Mouse (Mus musculus) ovary, postnatal 14 days (tissue): ENCODE data around the gene Pip5kl1.
A peak's percentile ranks its signal among the peaks of the same experiment; 100 is the strongest.

Experiments
- DNase-seq: peaks from one replicate; pipeline ENCODE4 v3.0.0; 2022; ENCODE audit warnings: low spot score

The Pip5kl1 gene

GRCm38 (mm10) chr2:32574497-32574896 lies at the start of gene Pip5kl1:
TSS of gene Pip5kl1 (plus strand) at chr2:32574797.
- no peak for DNase-seq

- no peak for DNase-seq
Observed at GRCm38 (mm10) chr2:32525816-32526215, 48.8 kb upstream of the Pip5kl1 start.

- DNase-seq: no peak
Observed at GRCm38 (mm10) chr2:32527468-32527966, 47.1 kb upstream of the Pip5kl1 start.

GRCm38 (mm10) chr2:32528326-32528725 lies 46.3 kb upstream of the Pip5kl1 start:
- DNase-seq: no peak

- DNase-seq: no peak
Observed at GRCm38 (mm10) chr2:32530479-32530878, 44.1 kb upstream of the Pip5kl1 start.

GRCm38 (mm10) chr2:32533163-32533562 lies 41.4 kb upstream of the Pip5kl1 start:
- no peak for DNase-seq

GRCm38 (mm10) chr2:32534061-32534732 lies 40.4 kb upstream of the Pip5kl1 start:
- peak; percentile 30 for DNase-seq

GRCm38 (mm10) chr2:32534733-32535471 lies 39.7 kb upstream of the Pip5kl1 start, which contains the start of gene Fam102a:
TSS of gene Fam102a (plus strand) at chr2:32535332.
- DNase-seq: peak; percentile 98

GRCm38 (mm10) chr2:32535501-32535991 lies 39.1 kb upstream of the Pip5kl1 start:
- peak; percentile 51 for DNase-seq

GRCm38 (mm10) chr2:32536086-32536633 lies 38.4 kb upstream of the Pip5kl1 start:
- DNase-seq: no peak

GRCm38 (mm10) chr2:32536634-32537359 lies 37.8 kb upstream of the Pip5kl1 start:
- peak; percentile 35 for DNase-seq

- DNase-seq: no peak
Observed at GRCm38 (mm10) chr2:32537360-32537905, 37.2 kb upstream of the Pip5kl1 start.

GRCm38 (mm10) chr2:32537941-32538340 lies 36.7 kb upstream of the Pip5kl1 start:
- no peak for DNase-seq

GRCm38 (mm10) chr2:32538461-32538860 lies 36.1 kb upstream of the Pip5kl1 start:
- DNase-seq: no peak

- no peak for DNase-seq
Observed at GRCm38 (mm10) chr2:32539452-32539981, 35.1 kb upstream of the Pip5kl1 start.

GRCm38 (mm10) chr2:32541333-32541908 lies 33.2 kb upstream of the Pip5kl1 start:
- no peak for DNase-seq

GRCm38 (mm10) chr2:32541986-32542573 lies 32.5 kb upstream of the Pip5kl1 start:
- no peak for DNase-seq

- DNase-seq: no peak
Observed at GRCm38 (mm10) chr2:32543031-32543449, 31.6 kb upstream of the Pip5kl1 start.

GRCm38 (mm10) chr2:32546951-32547350 lies 27.6 kb upstream of the Pip5kl1 start:
- DNase-seq: no peak

- DNase-seq: no peak
Observed at GRCm38 (mm10) chr2:32547380-32547779, 27.2 kb upstream of the Pip5kl1 start.
